Mouse (Mus musculus): ENCODE measurements around the gene Hp. TPM values are rescaled to one million over a fixed set of nuclear protein-coding genes. Genes with fewer than 3 reads are reported as not detected.

Gene Hp
- total and polyA plus RNA-seq, 2 experiments from 2014 or later: 0.41 TPM; not detected in 1

GRCm38 (mm10) chr8:109564766-109565165 lies 14.2 kb downstream of the Hp start:
- Histone ChIP-seq H3K4me3 (ENCODE audit: low read length) (peak overlapping the region; percentile 91), H3K9ac (replicated peaks; ENCODE audit: low read length) (peak overlapping the region; percentile 92), H3K9me3 (ENCODE audit: low read length) (no peaks in the 10 kb centered on the region), H3K27me3 (ENCODE audit: insufficient read depth, low read length) (no peaks in the 10 kb centered on the region), H3K4me1 (ENCODE audit: insufficient read depth, low read length) (no peaks in the 10 kb centered on the region), H3K4me2 (ENCODE audit: low read depth, low read length) (peak overlapping the region; percentile 93), H3K27ac (peak overlapping the region; percentile 91), H3K36me3 (ENCODE audit: insufficient read depth, low read length) (peaks cover 28% of the 10 kb centered on the region)
- no peak for ATAC-seq
- DNase-seq (ENCODE audit: low spot score): no peak
- WGBS: 4% methylated on average over 10 of the region's 10 CpGs
- no peak for TF ChIP-seq CTCF (IDR thresholded peaks at IDR 0.05; ENCODE audit: low read depth)

- H3K27ac ChIP-seq: no peak overlapping the region
- no peak for ATAC-seq
- no peaks in the 10 kb centered on the region for H3K4me1 ChIP-seq (ENCODE audit: insufficient read depth, low read length)
- no peaks in the 10 kb centered on the region for H3K27me3 ChIP-seq (ENCODE audit: insufficient read depth, low read length)
- H3K9ac ChIP-seq (replicated peaks; ENCODE audit: low read length): no peak overlapping the region
- no peak overlapping the region for H3K4me2 ChIP-seq (ENCODE audit: low read depth, low read length)
- peaks cover 37% of the 10 kb centered on the region for H3K36me3 ChIP-seq (ENCODE audit: insufficient read depth, low read length)
- WGBS: 80% methylated on average over 2 of the region's 2 CpGs
- H3K4me3 ChIP-seq (ENCODE audit: low read length): no peak overlapping the region
- DNase-seq (ENCODE audit: low spot score): no peak
- TF ChIP-seq CTCF (IDR thresholded peaks at IDR 0.05; ENCODE audit: low read depth): no peak
- no peaks in the 10 kb centered on the region for H3K9me3 ChIP-seq (ENCODE audit: low read length)
These were observed 15.1 kb downstream of the Hp start for GRCm38 (mm10) chr8:109563881-109564280.

- no peak for ATAC-seq
- 39% methylated on average over 3 of the region's 3 CpGs for WGBS
- peak; percentile 44 for DNase-seq (ENCODE audit: low spot score)
These were observed 27.3 kb downstream of the Hp start for GRCm38 (mm10) chr8:109551663-109552062.

GRCm38 (mm10) chr8:109544049-109544448 lies 34.9 kb downstream of the Hp start:
- H3K4me2 ChIP-seq (ENCODE audit: low read depth, low read length): no peak overlapping the region
- WGBS: 50% methylated on average over 3 of the region's 3 CpGs
- DNase-seq (ENCODE audit: low spot score): no peak

More at GRCm38 (mm10) chr8:109551663-109552062, 27.3 kb downstream of the Hp start:
- Histone ChIP-seq H3K27ac (no peak overlapping the region), H3K9me3 (ENCODE audit: low read length) (no peaks in the 10 kb centered on the region), H3K9ac (replicated peaks; ENCODE audit: low read length) (no peak overlapping the region), H3K27me3 (ENCODE audit: insufficient read depth, low read length) (no peaks in the 10 kb centered on the region), H3K36me3 (ENCODE audit: insufficient read depth, low read length) (peaks cover 91% of the 10 kb centered on the region), H3K4me1 (ENCODE audit: insufficient read depth, low read length) (no peaks in the 10 kb centered on the region), H3K4me3 (ENCODE audit: low read length) (no peak overlapping the region), H3K4me2 (ENCODE audit: low read depth, low read length) (no peak overlapping the region)
- peak; percentile 71 for TF ChIP-seq CTCF (IDR thresholded peaks at IDR 0.05; ENCODE audit: low read depth)

GRCm38 (mm10) chr8:109542748-109543519 lies 36.0 kb downstream of the Hp start:
- WGBS: 81% methylated on average over 8 of the region's 8 CpGs
- DNase-seq (ENCODE audit: low spot score) (no peak), ATAC-seq (no peak)
- Histone ChIP-seq H3K27ac (no peak overlapping the region), H3K9ac (replicated peaks; ENCODE audit: low read length) (no peak overlapping the region), H3K9me3 (ENCODE audit: low read length) (no peaks in the 10 kb centered on the region), H3K4me1 (ENCODE audit: insufficient read depth, low read length) (no peaks in the 10 kb centered on the region), H3K27me3 (ENCODE audit: insufficient read depth, low read length) (no peaks in the 10 kb centered on the region), H3K36me3 (ENCODE audit: insufficient read depth, low read length) (peaks cover 12% of the 10 kb centered on the region), H3K4me3 (ENCODE audit: low read length) (no peak overlapping the region), H3K4me2 (ENCODE audit: low read depth, low read length) (no peak overlapping the region)
- TF ChIP-seq CTCF (IDR thresholded peaks at IDR 0.05; ENCODE audit: low read depth): no peak

More at GRCm38 (mm10) chr8:109544049-109544448, 34.9 kb downstream of the Hp start:
- Histone ChIP-seq H3K9ac (replicated peaks; ENCODE audit: low read length) (no peak overlapping the region), H3K27me3 (ENCODE audit: insufficient read depth, low read length) (no peaks in the 10 kb centered on the region), H3K4me1 (ENCODE audit: insufficient read depth, low read length) (no peaks in the 10 kb centered on the region), H3K36me3 (ENCODE audit: insufficient read depth, low read length) (peaks cover 18% of the 10 kb centered on the region), H3K9me3 (ENCODE audit: low read length) (no peaks in the 10 kb centered on the region), H3K4me3 (ENCODE audit: low read length) (no peak overlapping the region), H3K27ac (no peak overlapping the region)
- no peak for ATAC-seq
- TF ChIP-seq CTCF (IDR thresholded peaks at IDR 0.05; ENCODE audit: low read depth): no peak

- no peak for DNase-seq (ENCODE audit: low spot score)
- Histone ChIP-seq H3K9ac (replicated peaks; ENCODE audit: low read length) (no peak overlapping the region), H3K4me1 (ENCODE audit: insufficient read depth, low read length) (no peaks in the 10 kb centered on the region), H3K9me3 (ENCODE audit: low read length) (no peaks in the 10 kb centered on the region), H3K4me3 (ENCODE audit: low read length) (no peak overlapping the region), H3K27me3 (ENCODE audit: insufficient read depth, low read length) (no peaks in the 10 kb centered on the region), H3K36me3 (ENCODE audit: insufficient read depth, low read length) (peaks cover 4% of the 10 kb centered on the region; the same call in 1 of the 2 replicates), H3K27ac (no peak overlapping the region), H3K4me2 (ENCODE audit: low read depth, low read length) (no peak overlapping the region)
- no peak for ATAC-seq
- TF ChIP-seq CTCF (IDR thresholded peaks at IDR 0.05; ENCODE audit: low read depth): no peak
- 62% methylated on average over 5 of the region's 5 CpGs for WGBS
These were observed 36.8 kb downstream of the Hp start for GRCm38 (mm10) chr8:109542165-109542564.

- no peaks in the 10 kb centered on the region for H3K36me3 ChIP-seq (ENCODE audit: insufficient read depth, low read length)
- no peaks in the 10 kb centered on the region for H3K4me1 ChIP-seq (ENCODE audit: insufficient read depth, low read length)
- H3K27ac ChIP-seq: no peak overlapping the region
- H3K9ac ChIP-seq (replicated peaks; ENCODE audit: low read length): no peak overlapping the region
- no peaks in the 10 kb centered on the region for H3K9me3 ChIP-seq (ENCODE audit: low read length)
- peak; percentile 91 for ATAC-seq
- peak; percentile 91 for TF ChIP-seq CTCF (IDR thresholded peaks at IDR 0.05; ENCODE audit: low read depth)
- DNase-seq (ENCODE audit: low spot score): peak; percentile 88
- H3K4me2 ChIP-seq (ENCODE audit: low read depth, low read length): peak overlapping the region; percentile 27
- no peak overlapping the region for H3K4me3 ChIP-seq (ENCODE audit: low read length)
- H3K27me3 ChIP-seq (ENCODE audit: insufficient read depth, low read length): no peaks in the 10 kb centered on the region
- 7% methylated on average over 5 of the region's 5 CpGs for WGBS
These were observed 42.3 kb downstream of the Hp start for GRCm38 (mm10) chr8:109536703-109537102.

Measured in hindbrain, postnatal 0 days (tissue).